Mouse (Mus musculus) small intestine, adult 2 months (tissue): ENCODE data around the gene Eno1. TPM values are rescaled to one million over a fixed set of nuclear protein-coding genes. Genes with fewer than 3 reads are reported as not detected.

Source experiments
- H3K27ac ChIP-seq: fragments of 200-500 bp; 2 replicates; pipeline ENCODE4 v1.5.1; 2012; ENCODE audit warnings: low read depth, low read length, control low read depth, inconsistent platforms; ENCODE audit not compliant: insufficient read depth
- H3K27me3 ChIP-seq: fragments of 200-500 bp; 2 replicates; pipeline ENCODE4 v1.6.1; 2012; ENCODE audit warnings: mild to moderate bottlenecking, moderate library complexity, low read length, inconsistent platforms; ENCODE audit not compliant: control insufficient read depth, insufficient read depth
- H3K36me3 ChIP-seq: fragments of 200-500 bp; 2 replicates; pipeline ENCODE4 v1.6.1; 2012; ENCODE audit warnings: mild to moderate bottlenecking, low read length, control low read depth, inconsistent platforms; ENCODE audit not compliant: control insufficient read depth, insufficient read depth
- H3K4me1 ChIP-seq: fragments of 200-500 bp; 2 replicates; pipeline ENCODE4 v1.6.1; 2012; ENCODE audit warnings: low read length, inconsistent platforms, mixed read lengths; ENCODE audit not compliant: control insufficient read depth, insufficient read depth, insufficient read length
- H3K4me3 ChIP-seq: fragments of 200-500 bp; 2 replicates; pipeline ENCODE4 v1.5.1; 2012; ENCODE audit warnings: low read depth, mild to moderate bottlenecking, control low read depth, inconsistent platforms, low read length, moderate library complexity
- CTCF ChIP-seq: fragments of 200-500 bp; IDR thresholded peaks from 2 replicates; pipeline ENCODE4 v1.5.1; 2012; ENCODE audit warnings: low read depth, mild to moderate bottlenecking, control low read depth, inconsistent platforms, low read length, moderate library complexity, mixed read lengths; ENCODE audit not compliant: insufficient replicate concordance, insufficient read length; ENCODE audit errors: extremely low read depth
- POLR2A ChIP-seq: fragments of 200-500 bp; IDR thresholded peaks from 2 replicates; pipeline ENCODE4 v1.6.1; 2012; ENCODE audit warnings: low read depth, mild to moderate bottlenecking, control low read depth, inconsistent platforms, low read length, moderate library complexity
- WGBS: fragments of 180-500 bp; shearing (Covaris S2); methylation state at CpG from one replicate; pipeline ENCODE4 v1.1.7; 2018; 5-methylcytosine and 5-hydroxymethylcytosine counted together
- polyA plus RNA-seq: library from polyadenylated mRNA; depleted of rRNA; stranded (reverse); fragments of >200 nt; gene quantifications from 2 replicates; pipeline ENCODE4 v1.2.3, GENCODE M21; 2012

Eno1 gene
- polyA plus RNA-seq, 1 experiment, result 498 TPM

DNA sequence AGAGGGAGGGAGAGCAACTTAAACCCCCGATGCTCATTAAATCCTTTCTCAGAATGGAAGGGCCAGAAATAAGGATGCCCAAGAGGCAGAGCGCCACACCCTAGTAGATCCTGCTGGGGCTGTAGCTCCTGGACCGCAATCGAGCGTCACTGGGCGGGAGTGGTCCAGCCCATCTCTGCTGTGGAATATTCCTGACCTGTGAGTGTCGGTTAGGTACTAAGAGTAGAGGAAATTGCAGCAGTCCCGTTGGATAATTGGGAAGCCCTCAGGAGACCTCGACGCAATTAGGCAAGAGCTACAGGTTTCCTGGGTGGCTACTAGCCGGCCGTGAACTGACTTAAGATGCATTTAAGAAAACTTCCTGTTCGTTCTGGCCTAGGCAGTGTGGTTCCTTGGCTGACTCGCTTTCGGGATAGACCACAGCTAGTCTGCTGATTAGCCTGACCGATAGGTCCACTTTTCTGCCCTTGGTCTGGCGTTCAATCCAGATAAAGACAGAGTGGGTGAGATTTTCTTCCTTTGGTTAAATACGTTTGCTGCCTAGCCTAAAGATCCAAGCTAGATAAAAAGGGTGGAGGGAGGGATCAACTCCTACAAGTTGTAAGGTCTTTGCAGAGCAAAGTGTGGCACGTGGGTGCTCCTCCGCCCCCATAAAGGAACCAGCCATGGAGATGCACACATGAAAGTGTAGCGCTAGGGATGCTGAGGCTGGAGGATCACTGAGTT lies 1.3 kb downstream of the Eno1 start:
- peak overlapping the region; percentile 84 for H3K27ac ChIP-seq
- H3K4me3 ChIP-seq, result peak overlapping the region; percentile 71
- no peaks in the 10 kb centered on the region for H3K27me3 ChIP-seq
- 5% methylated on average over 21 of the region's 21 CpGs for WGBS
- TF ChIP-seq CTCF (no peak), POLR2A (no peak; the same call in 1 of the 2 replicates)
- H3K36me3 ChIP-seq, result peaks cover 30% of the 10 kb centered on the region
- peaks cover 12% of the 10 kb centered on the region for H3K4me1 ChIP-seq

DNA sequence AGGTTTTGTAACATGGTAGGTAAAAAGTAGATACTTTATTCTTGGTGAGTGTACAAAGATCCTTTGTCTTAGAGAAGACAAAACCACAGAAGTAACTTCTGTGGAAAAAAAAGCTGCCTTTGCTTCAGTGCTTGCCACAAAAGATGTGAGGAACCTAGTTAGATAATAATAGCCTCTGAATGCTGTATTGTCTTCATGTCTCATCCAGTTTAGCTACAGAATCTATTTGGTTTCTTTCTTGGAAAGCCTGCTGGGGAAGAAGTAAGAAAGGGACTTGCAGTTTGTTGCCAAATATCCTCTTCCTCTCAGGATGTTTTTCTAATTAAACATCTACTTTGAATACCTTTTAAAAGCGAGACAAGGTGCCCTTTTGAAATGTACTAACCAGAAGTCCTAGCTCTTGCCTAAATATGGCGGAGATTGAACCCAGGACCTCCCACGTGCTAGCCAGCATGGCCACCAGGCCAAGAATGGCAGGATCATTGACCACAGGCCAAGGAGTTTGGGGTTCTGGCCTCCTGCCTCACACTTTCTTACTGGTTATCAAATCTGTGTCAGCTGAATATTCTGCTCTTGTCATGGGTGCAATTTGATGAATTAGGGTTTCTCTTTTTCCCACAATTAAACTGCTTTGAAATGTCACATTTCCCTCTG lies 2.0 kb downstream of the Eno1 start:
- H3K27me3 ChIP-seq, result no peaks in the 10 kb centered on the region
- 68% methylated on average over 3 of the region's 3 CpGs for WGBS
- H3K36me3 ChIP-seq, result peaks cover 37% of the 10 kb centered on the region
- peak overlapping the region; percentile 42; the same call in 1 of the 2 replicates for H3K27ac ChIP-seq
- peaks cover 12% of the 10 kb centered on the region for H3K4me1 ChIP-seq
- TF ChIP-seq CTCF (no peak), POLR2A (no peak)
- H3K4me3 ChIP-seq, result no peak overlapping the region

DNA sequence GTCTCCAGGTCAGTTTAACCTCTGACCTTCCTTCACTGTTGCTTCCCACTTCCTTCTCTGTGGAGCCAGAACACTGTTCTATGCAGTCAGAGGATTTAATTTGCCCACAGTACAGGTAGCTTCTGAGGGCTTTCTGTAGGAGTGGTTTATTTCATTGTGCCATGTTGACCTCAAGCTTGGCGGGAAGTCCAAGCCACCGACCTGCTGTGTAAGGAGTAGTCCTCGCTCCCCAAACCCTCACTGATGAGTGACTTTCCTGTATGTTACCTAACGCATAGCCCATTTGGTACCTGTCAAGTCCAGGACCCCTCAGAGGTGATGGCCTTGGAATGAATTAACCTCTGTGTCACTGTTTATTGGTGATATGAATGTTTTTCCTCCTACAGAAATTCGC lies 2.6 kb downstream of the Eno1 start:
- Histone ChIP-seq H3K27me3 (no peaks in the 10 kb centered on the region), H3K27ac (peak overlapping the region; percentile 42; the same call in 1 of the 2 replicates), H3K4me3 (no peak overlapping the region), H3K36me3 (peaks cover 42% of the 10 kb centered on the region), H3K4me1 (peaks cover 12% of the 10 kb centered on the region)
- no peak for TF ChIP-seq POLR2A
- TF ChIP-seq CTCF, result no peak
- WGBS, result 70% methylated on average over 5 of the region's 5 CpGs

DNA sequence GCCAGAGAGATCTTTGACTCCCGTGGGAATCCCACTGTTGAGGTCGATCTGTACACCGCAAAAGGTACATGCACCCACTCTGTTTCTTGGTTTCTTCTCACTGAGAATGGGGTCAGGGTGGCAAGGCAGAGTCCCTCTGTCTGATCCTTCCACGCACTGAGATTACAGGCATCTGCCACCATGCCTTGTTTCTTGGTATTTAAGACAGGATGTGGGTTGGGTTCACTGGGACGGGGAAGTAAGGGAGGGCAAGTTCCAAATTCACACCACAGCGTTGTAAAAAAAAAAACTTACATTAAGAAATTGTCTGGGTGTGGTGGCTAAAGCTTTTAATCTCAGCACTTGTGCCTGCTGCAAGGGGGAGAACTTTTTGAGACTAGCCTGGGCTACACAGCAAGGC lies 3.0 kb downstream of the Eno1 start:
- Histone ChIP-seq H3K4me1 (peaks cover 12% of the 10 kb centered on the region), H3K4me3 (no peak overlapping the region), H3K36me3 (peaks cover 45% of the 10 kb centered on the region), H3K27ac (peak overlapping the region; percentile 42; the same call in 1 of the 2 replicates), H3K27me3 (no peaks in the 10 kb centered on the region)
- 54% methylated on average over 6 of the region's 6 CpGs for WGBS
- TF ChIP-seq POLR2A (no peak), CTCF (no peak)

DNA sequence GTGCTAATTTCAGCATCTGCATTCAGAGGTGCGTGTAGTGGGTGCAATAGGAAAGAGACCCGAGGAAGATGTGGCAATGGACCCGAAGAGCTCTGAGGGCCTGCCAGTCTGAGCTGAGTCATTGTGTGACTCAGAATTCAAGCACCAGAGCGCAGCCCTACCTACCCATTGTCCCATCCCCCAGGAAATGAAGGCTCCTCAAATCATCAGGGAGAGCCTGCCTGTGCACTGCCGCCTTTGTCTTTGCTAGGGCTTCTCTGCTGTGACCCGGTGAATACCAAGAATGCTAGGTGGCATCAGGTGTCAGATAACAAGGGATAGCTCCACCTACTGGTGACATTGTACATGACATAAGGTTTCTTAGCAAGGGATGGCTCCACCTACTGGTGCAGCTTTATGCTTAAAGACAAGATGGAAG lies 3.4 kb downstream of the Eno1 start:
- Histone ChIP-seq H3K27me3 (no peaks in the 10 kb centered on the region), H3K36me3 (peaks cover 50% of the 10 kb centered on the region), H3K4me3 (0 out of 2 replicates have a peak overlapping the region, but pooled peaks have one; percentile 17), H3K27ac (peak overlapping the region; percentile 32; the same call in 1 of the 2 replicates), H3K4me1 (peaks cover 12% of the 10 kb centered on the region)
- 20% methylated on average over 6 of the region's 6 CpGs for WGBS
- TF ChIP-seq POLR2A (no peak), CTCF (peak; percentile 77; the same call in 1 of the 2 replicates)

DNA sequence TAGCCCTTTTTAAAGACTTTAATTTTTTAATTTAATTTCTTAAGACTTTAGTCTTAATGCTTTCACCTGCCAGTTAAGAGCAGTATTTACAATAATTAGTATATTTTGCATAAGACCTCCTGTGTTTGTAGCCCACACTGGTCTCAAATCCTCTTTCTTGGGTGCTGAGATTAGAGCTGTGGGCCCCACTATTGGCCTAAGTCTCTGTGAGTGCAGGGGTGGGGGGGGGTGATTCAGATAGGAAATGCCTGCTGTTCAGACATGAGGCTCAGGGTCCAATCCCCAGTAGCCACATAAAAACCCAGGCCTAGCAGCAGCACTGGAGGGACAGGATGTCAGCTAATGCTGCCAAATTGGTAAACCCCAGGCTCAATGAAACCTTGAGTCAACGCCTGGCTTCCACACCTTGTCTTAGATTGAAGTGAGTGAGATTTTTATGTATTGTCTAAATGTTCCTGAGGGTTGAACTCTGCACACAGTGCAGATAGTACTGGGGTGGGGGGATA lies 3.9 kb downstream of the Eno1 start:
- WGBS, result 57% methylated on average over 1 of the region's 1 CpGs
- Histone ChIP-seq H3K27me3 (no peaks in the 10 kb centered on the region), H3K36me3 (peaks cover 53% of the 10 kb centered on the region), H3K27ac (no peak overlapping the region), H3K4me3 (no peak overlapping the region), H3K4me1 (peaks cover 12% of the 10 kb centered on the region)
- TF ChIP-seq POLR2A (no peak), CTCF (no peak)

DNA sequence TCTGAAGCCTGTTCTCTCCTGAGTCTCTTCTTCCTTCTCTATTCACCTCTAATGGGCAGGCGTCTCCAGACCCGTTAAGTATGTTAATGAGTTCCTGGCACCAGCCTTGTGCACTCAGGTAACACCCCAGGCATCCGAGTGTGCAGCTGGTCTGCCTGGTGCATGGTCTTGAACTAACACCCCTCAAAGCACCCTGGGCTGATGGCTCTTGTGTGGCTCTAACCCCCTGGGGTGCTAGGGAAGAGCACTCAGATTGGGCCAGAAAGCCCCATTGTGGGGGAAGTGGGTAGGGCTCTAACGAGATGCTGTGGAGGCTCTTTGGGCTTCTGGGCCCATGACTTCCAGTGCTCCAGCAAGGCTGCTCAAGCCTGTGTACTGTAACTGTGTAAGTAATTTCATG lies 5.2 kb downstream of the Eno1 start:
- H3K27ac ChIP-seq, result no peak overlapping the region
- 84% methylated on average over 4 of the region's 4 CpGs for WGBS
- peaks cover 12% of the 10 kb centered on the region for H3K4me1 ChIP-seq
- TF ChIP-seq CTCF, result no peak
- TF ChIP-seq POLR2A, result no peak
- no peaks in the 10 kb centered on the region for H3K27me3 ChIP-seq
- H3K4me3 ChIP-seq, result no peak overlapping the region
- peaks cover 64% of the 10 kb centered on the region for H3K36me3 ChIP-seq
